Mouse (Mus musculus): ENCODE results near the gene Mfsd4b5.
"Not testable (repeated sequence)": the region's sequence is repeated elsewhere in the genome, so short reads cannot be mapped to it uniquely, and the experiment has no call there.

Mfsd4b5 gene

GRCm38 (mm10) chr10:39967512-39967911, 18.9 kb downstream of the Mfsd4b5 start:
- in situ Hi-C loops (cut with MboI; ENCODE audit: low sequenced_read_pairs) = no loop called here

GRCm38 (mm10) chr10:39961906-39962305, 24.5 kb downstream of the Mfsd4b5 start:
- in situ Hi-C loops (cut with MboI; ENCODE audit: low sequenced_read_pairs) = no loop called here

GRCm38 (mm10) chr10:39960441-39960822, 26.0 kb downstream of the Mfsd4b5 start:
- in situ Hi-C loops (cut with MboI; ENCODE audit: low sequenced_read_pairs) = no loop called here

GRCm38 (mm10) chr10:39959761-39960440, 26.5 kb downstream of the Mfsd4b5 start, which contains the start of gene Mfsd4b3:
Gene Mfsd4b3, minus strand, starts transcription at chr10:39960153.
- in situ Hi-C loops (cut with MboI; ENCODE audit: low sequenced_read_pairs) = no loop called here

GRCm38 (mm10) chr10:39958266-39958665, 28.2 kb downstream of the Mfsd4b5 start:
- in situ Hi-C loops (cut with MboI; ENCODE audit: low sequenced_read_pairs) = no loop called here

GRCm38 (mm10) chr10:39956340-39956878, 30.0 kb downstream of the Mfsd4b5 start:
- in situ Hi-C loops (cut with MboI; ENCODE audit: low sequenced_read_pairs) = no loop called here

- in situ Hi-C loops (cut with MboI; ENCODE audit: low sequenced_read_pairs) = no loop called here
Observed at GRCm38 (mm10) chr10:39955163-39955562, 31.3 kb downstream of the Mfsd4b5 start.

GRCm38 (mm10) chr10:39949377-39949954, 37.0 kb downstream of the Mfsd4b5 start:
- in situ Hi-C loops (cut with MboI; ENCODE audit: low sequenced_read_pairs) = no loop called here

- in situ Hi-C loops (cut with MboI; ENCODE audit: low sequenced_read_pairs) = not testable (repeated sequence)
Observed at GRCm38 (mm10) chr10:39947195-39947594, 39.3 kb downstream of the Mfsd4b5 start.

- in situ Hi-C loops (cut with MboI; ENCODE audit: low sequenced_read_pairs) = no loop called here
Observed at GRCm38 (mm10) chr10:39936553-39936952, 49.9 kb downstream of the Mfsd4b5 start.

GRCm38 (mm10) chr10:39926616-39927139, 59.8 kb downstream of the Mfsd4b5 start, which contains the start of gene Mfsd4b2:
Gene Mfsd4b2, minus strand, starts transcription at chr10:39926923.
- in situ Hi-C loops (cut with MboI; ENCODE audit: low sequenced_read_pairs) = no loop called here

- in situ Hi-C loops (cut with MboI; ENCODE audit: low sequenced_read_pairs) = not testable (repeated sequence)
Observed at GRCm38 (mm10) chr10:39924556-39924955, 61.9 kb downstream of the Mfsd4b5 start.

GRCm38 (mm10) chr10:39912616-39913015, 73.8 kb downstream of the Mfsd4b5 start:
- in situ Hi-C loops (cut with MboI; ENCODE audit: low sequenced_read_pairs) = no loop called here

- in situ Hi-C loops (cut with MboI; ENCODE audit: low sequenced_read_pairs) = no loop called here
Observed at GRCm38 (mm10) chr10:39908768-39909441, 77.5 kb downstream of the Mfsd4b5 start.
